Mouse (Mus musculus): ENCODE data around the gene Lmntd1. TPM values are rescaled to one million over a fixed set of nuclear protein-coding genes. Genes with fewer than 3 reads are reported as not detected.

Lmntd1 gene
- polyA plus RNA-seq, 1 experiment from 2014 or later, result 1.2 TPM

DNA sequence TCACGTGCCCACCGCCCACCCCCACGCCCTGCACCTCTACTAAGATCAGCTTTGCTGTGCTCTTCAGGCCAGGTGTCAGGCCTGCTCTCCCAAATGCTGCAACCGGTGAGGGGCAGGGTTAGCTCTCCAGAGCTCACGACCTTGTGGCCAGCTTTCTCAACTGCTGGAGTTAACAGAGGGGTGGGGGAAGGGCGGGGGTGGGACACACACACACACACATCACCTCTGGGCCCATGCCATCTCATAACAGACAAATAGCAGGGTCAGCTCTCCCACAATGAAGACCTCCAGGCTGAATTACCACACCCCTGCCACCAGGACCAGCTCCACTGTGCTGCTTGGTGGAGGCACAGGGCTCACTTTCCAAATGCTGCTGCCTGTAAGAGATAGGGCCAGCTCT lies 266.5 kb downstream of the Lmntd1 start:
- Histone ChIP-seq H3K4me3 (replicated peaks) (no peak overlapping the region), H3K4me1 (0 out of 2 replicates have a peak, but pooled peaks cover 3% of the 10 kb centered on the region), H3K27ac (replicated peaks) (no peak overlapping the region), H3K27me3 (no peaks in the 10 kb centered on the region), H3K9me3 (replicated peaks) (no peaks in the 10 kb centered on the region), H3K36me3 (no peaks in the 10 kb centered on the region), H3K4me2 (replicated peaks) (no peak overlapping the region), H3K9ac (no peak overlapping the region)
- no peak for ATAC-seq (ENCODE audit: insufficient number of reproducible peaks, low FRiP score, low TSS enrichment, low read depth)
- WGBS, result 68% methylated on average over 6 of the region's 6 CpGs

DNA sequence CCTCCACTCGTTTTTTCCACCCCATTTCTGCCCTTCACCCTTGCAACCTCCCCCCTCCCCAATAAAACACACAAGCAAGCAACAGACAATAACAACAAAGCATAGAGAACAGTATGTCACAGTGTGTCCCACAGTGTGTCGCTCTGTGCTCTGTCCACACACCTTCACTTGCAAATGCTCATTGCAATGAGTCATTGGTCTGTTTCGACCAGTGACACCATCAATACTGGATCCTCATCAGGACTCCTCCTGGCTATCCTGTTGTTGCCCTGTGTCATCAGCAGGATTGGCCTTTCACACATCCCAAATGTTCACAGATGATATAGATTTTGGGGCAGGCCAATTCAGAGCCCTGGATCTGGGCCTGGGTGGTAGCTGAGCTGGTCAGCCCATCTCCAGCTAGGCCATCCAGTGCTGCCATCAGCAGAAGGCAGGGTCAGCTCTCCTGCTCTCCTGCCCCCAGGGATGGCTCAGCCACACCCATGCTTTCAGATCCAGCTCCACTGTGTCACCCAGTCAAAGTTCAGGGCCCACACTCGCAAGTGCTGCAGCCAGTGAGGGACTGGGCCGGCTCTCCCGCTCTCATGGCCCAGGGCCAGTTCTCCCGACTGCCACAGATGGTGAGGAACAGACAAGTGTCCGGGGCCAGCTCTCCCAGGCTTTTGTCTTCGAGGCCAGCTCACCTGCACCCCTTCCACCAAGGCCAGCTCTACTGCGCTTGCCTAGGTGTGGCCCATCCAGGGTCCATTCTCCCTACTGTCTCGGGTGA lies 267.1 kb downstream of the Lmntd1 start:
- no peaks in the 10 kb centered on the region for H3K36me3 ChIP-seq
- H3K4me1 ChIP-seq, result 0 out of 2 replicates have a peak, but pooled peaks cover 3% of the 10 kb centered on the region
- no peaks in the 10 kb centered on the region for H3K27me3 ChIP-seq
- H3K4me2 ChIP-seq (replicated peaks), result no peak overlapping the region
- H3K4me3 ChIP-seq (replicated peaks), result no peak overlapping the region
- H3K9ac ChIP-seq, result no peak overlapping the region
- WGBS, result 75% methylated on average over 11 of the region's 11 CpGs
- no peak overlapping the region for H3K27ac ChIP-seq (replicated peaks)
- no peaks in the 10 kb centered on the region for H3K9me3 ChIP-seq (replicated peaks)
- no peak for ATAC-seq (ENCODE audit: insufficient number of reproducible peaks, low FRiP score, low TSS enrichment, low read depth)

- Histone ChIP-seq H3K27ac (replicated peaks) (no peak overlapping the region), H3K36me3 (no peaks in the 10 kb centered on the region), H3K9ac (no peak overlapping the region), H3K4me2 (replicated peaks) (no peak overlapping the region), H3K9me3 (replicated peaks) (no peaks in the 10 kb centered on the region), H3K4me1 (no peaks in the 10 kb centered on the region), H3K4me3 (replicated peaks) (no peak overlapping the region), H3K27me3 (no peaks in the 10 kb centered on the region)
- WGBS, result 85% methylated on average over 8 of the region's 8 CpGs
- ATAC-seq (ENCODE audit: insufficient number of reproducible peaks, low FRiP score, low TSS enrichment, low read depth), result no peak
Observed at GRCm38 (mm10) chr6:145346305-145346704, 267.8 kb downstream of the Lmntd1 start.

DNA sequence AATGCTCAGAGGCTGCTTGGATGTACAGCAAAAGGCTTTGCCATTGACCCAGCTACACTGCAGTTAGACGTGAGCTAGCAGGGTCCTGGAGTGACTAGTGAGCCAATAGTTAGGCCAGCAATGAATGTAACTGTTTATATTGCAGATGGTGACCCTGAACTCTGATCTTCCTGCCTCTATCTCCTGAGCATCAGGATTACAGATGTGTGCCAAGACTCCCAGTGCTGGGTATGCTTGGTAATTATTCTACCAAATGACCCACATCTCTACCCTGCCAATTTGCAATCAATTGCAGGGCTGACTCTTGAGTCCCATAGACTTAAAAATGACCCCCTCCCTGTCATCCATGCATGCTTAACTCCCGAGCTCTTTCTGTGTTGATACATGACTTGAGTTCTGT lies 269.4 kb downstream of the Lmntd1 start:
- H3K4me1 ChIP-seq, result peaks cover 2% of the 10 kb centered on the region; the same call in 1 of the 2 replicates
- no peaks in the 10 kb centered on the region for H3K36me3 ChIP-seq
- no peaks in the 10 kb centered on the region for H3K27me3 ChIP-seq
- no peak for ATAC-seq (ENCODE audit: insufficient number of reproducible peaks, low FRiP score, low TSS enrichment, low read depth)
- no peak overlapping the region for H3K4me3 ChIP-seq (replicated peaks)
- H3K9me3 ChIP-seq (replicated peaks), result no peaks in the 10 kb centered on the region
- no peak overlapping the region for H3K9ac ChIP-seq
- H3K4me2 ChIP-seq (replicated peaks), result no peak overlapping the region
- 69% methylated on average over 2 of the region's 2 CpGs for WGBS
- H3K27ac ChIP-seq (replicated peaks), result no peak overlapping the region

- Histone ChIP-seq H3K36me3 (no peaks in the 10 kb centered on the region), H3K9ac (no peak overlapping the region), H3K27ac (replicated peaks) (no peak overlapping the region), H3K9me3 (replicated peaks) (no peaks in the 10 kb centered on the region), H3K4me3 (replicated peaks) (no peak overlapping the region), H3K4me1 (peaks cover 4% of the 10 kb centered on the region; the same call in 1 of the 2 replicates), H3K4me2 (replicated peaks) (no peak overlapping the region), H3K27me3 (peaks cover 9% of the 10 kb centered on the region; the same call in 1 of the 2 replicates)
- WGBS, result 67% methylated on average over 1 of the region's 1 CpGs
- ATAC-seq (ENCODE audit: insufficient number of reproducible peaks, low FRiP score, low TSS enrichment, low read depth), result no peak
Observed at GRCm38 (mm10) chr6:145343457-145343856, 270.7 kb downstream of the Lmntd1 start.

DNA sequence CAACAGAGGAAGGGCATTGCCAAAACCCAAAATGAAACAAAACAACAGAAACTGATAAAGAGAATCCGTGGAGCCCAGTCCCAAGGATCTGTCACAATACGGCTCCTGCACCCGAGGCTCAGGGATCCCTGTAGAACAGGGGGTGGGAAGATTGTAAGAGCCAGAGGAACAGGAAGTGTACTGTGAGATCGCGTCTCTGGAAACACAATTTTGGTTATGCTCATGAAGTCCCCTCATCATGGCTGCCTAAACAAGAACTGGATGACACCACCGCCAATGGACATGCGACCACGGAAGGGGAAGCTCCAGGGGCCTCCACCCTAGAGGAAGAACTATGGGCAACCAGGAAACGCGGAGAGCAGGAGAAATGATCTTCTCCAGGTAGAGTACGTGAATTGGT lies 271.3 kb downstream of the Lmntd1 start:
- ATAC-seq (ENCODE audit: insufficient number of reproducible peaks, low FRiP score, low TSS enrichment, low read depth), result no peak
- H3K27ac ChIP-seq (replicated peaks), result no peak overlapping the region
- H3K27me3 ChIP-seq, result peaks cover 12% of the 10 kb centered on the region; the same call in 1 of the 2 replicates
- no peak overlapping the region for H3K4me3 ChIP-seq (replicated peaks)
- no peak overlapping the region for H3K9ac ChIP-seq
- no peak overlapping the region for H3K4me2 ChIP-seq (replicated peaks)
- no peaks in the 10 kb centered on the region for H3K36me3 ChIP-seq
- 82% methylated on average over 11 of the region's 11 CpGs for WGBS
- H3K4me1 ChIP-seq, result peaks cover 4% of the 10 kb centered on the region; the same call in 1 of the 2 replicates
- H3K9me3 ChIP-seq (replicated peaks), result no peaks in the 10 kb centered on the region

GRCm38 (mm10) chr6:145341301-145342193 lies 272.6 kb downstream of the Lmntd1 start:
- no peaks in the 10 kb centered on the region for H3K9me3 ChIP-seq (replicated peaks)
- no peaks in the 10 kb centered on the region for H3K36me3 ChIP-seq
- peak overlapping the region; percentile 55 for H3K4me3 ChIP-seq (replicated peaks)
- H3K4me2 ChIP-seq (replicated peaks), result peak overlapping the region; percentile 92
- H3K9ac ChIP-seq, result peak overlapping the region; percentile 35
- H3K27ac ChIP-seq (replicated peaks), result peak overlapping the region; percentile 92
- ATAC-seq (ENCODE audit: insufficient number of reproducible peaks, low FRiP score, low TSS enrichment, low read depth), result peak; percentile 19; the same call in 1 of the 2 replicates
- WGBS, result under 1% methylated on average over 33 of the region's 33 CpGs
- H3K4me1 ChIP-seq, result peaks cover 4% of the 10 kb centered on the region; the same call in 1 of the 2 replicates
- peaks cover 12% of the 10 kb centered on the region; the same call in 1 of the 2 replicates for H3K27me3 ChIP-seq

DNA sequence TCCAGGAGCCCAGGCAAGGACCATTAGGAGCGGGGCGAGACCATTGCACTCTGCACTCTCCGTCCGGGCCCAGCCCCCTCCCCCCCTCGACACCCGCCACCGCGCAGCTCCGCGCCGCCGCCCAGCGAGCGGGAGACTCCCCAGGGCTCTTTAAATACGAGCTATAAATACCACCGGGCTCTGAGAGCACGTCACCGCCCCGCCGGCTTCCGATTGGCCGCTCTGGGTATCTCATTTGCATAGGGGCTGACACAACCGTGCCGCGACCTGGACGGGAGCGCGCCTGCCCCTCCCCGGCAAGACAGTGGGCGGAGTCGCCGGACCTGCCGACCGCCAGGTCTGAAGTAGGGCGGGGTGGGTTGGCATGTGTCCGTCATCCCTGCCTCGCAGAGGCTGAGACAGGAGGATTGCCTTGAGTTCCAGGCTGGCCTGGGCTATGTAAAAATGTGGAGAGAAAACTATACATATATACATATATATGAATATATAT lies 273.4 kb downstream of the Lmntd1 start:
- H3K36me3 ChIP-seq, result no peaks in the 10 kb centered on the region
- peak overlapping the region; percentile 55 for H3K4me3 ChIP-seq (replicated peaks)
- H3K9me3 ChIP-seq (replicated peaks), result no peaks in the 10 kb centered on the region
- peak; percentile 96 for ATAC-seq (ENCODE audit: insufficient number of reproducible peaks, low FRiP score, low TSS enrichment, low read depth)
- under 1% methylated on average over 37 of the region's 37 CpGs for WGBS
- H3K27me3 ChIP-seq, result peaks cover 12% of the 10 kb centered on the region; the same call in 1 of the 2 replicates
- H3K27ac ChIP-seq (replicated peaks), result peak overlapping the region; percentile 92
- peak overlapping the region; percentile 44 for H3K9ac ChIP-seq
- H3K4me2 ChIP-seq (replicated peaks), result peak overlapping the region; percentile 92
- peaks cover 4% of the 10 kb centered on the region; the same call in 1 of the 2 replicates for H3K4me1 ChIP-seq

DNA sequence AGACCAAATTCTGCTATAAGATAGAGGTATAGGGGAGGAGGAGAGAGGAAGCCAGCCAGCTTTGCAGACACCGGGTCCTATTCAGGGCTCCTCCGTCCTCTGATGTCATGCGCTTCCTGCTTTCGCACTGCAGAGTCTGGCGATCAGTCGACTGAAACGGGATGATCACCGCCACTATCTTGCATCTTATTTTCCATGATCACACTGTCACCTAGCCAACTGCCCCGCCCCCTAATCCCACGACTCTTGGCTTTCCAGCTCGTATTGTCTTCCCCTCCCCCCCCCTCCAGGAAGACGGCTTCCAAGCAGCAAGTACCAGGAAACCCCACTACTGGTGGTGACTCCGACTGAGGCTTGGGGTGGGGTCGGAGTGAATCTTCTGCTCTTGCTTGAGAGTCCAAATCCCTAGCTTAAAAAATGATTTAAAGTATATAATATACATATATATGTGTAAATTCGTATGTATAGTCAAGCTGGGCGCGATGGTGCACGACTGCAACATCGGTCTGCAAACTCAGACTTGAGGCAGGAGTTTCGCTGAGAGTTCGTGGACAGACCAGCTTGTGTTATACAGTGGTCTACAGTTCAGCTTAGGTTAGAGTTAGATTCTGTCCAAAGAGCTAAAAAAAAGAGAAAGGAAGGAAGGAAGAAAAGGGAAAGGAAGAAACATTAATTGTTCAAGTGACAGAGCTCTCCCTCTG lies 274.0 kb downstream of the Lmntd1 start:
- peak; percentile 49 for ATAC-seq (ENCODE audit: insufficient number of reproducible peaks, low FRiP score, low TSS enrichment, low read depth)
- Histone ChIP-seq H3K27ac (replicated peaks) (peak overlapping the region; percentile 92), H3K36me3 (no peaks in the 10 kb centered on the region), H3K9ac (peak overlapping the region; percentile 44), H3K27me3 (peaks cover 12% of the 10 kb centered on the region; the same call in 1 of the 2 replicates), H3K4me2 (replicated peaks) (peak overlapping the region; percentile 92), H3K4me1 (peaks cover 4% of the 10 kb centered on the region; the same call in 1 of the 2 replicates), H3K4me3 (replicated peaks) (peak overlapping the region; percentile 55), H3K9me3 (replicated peaks) (no peaks in the 10 kb centered on the region)
- under 1% methylated on average over 21 of the region's 21 CpGs for WGBS

- Histone ChIP-seq H3K9me3 (replicated peaks) (no peaks in the 10 kb centered on the region), H3K4me3 (replicated peaks) (no peak overlapping the region), H3K27ac (replicated peaks) (no peak overlapping the region), H3K9ac (no peak overlapping the region), H3K4me1 (peaks cover 4% of the 10 kb centered on the region; the same call in 1 of the 2 replicates), H3K27me3 (peaks cover 12% of the 10 kb centered on the region; the same call in 1 of the 2 replicates), H3K4me2 (replicated peaks) (no peak overlapping the region), H3K36me3 (no peaks in the 10 kb centered on the region)
- 46% methylated on average over 12 of the region's 12 CpGs for WGBS
- no peak for ATAC-seq (ENCODE audit: insufficient number of reproducible peaks, low FRiP score, low TSS enrichment, low read depth)
Observed at GRCm38 (mm10) chr6:145338571-145339294, 275.4 kb downstream of the Lmntd1 start.

Measured in embryonic facial prominence, embryonic 15.5 days (tissue).